Mouse (Mus musculus) heart, embryonic 14.5 days (tissue): ENCODE measurements around the gene Laptm5. TPM values are rescaled to one million over a fixed set of nuclear protein-coding genes. Genes with fewer than 3 reads are reported as not detected.

Source experiments
- ATAC-seq: fragments of 200-750 bp; cut with Nextera tagmentation; 2 replicates; pipeline ENCODE4 v1.8.0; 2017; ENCODE audit warnings: low read depth, moderate TSS enrichment; ENCODE audit not compliant: insufficient number of reproducible peaks, insufficient read depth, low FRiP score
- H3K27ac ChIP-seq, 2 experiments: fragments of 200-500 bp in 1 of 2; fragments of 300-500 bp in 1 of 2; sonication (generic) in 1 of 2; replicated peaks in 1 of 2; 2 replicates each; pipeline ENCODE4 v1.5.1; 2012 to 2014; ENCODE audit warnings: low read depth in 2 of 2, low read length in 2 of 2, control low read depth in 1 of 2, mild to moderate bottlenecking in 1 of 2, mixed read lengths in 1 of 2; ENCODE audit not compliant: control insufficient read depth in 1 of 2, insufficient read depth in 1 of 2
- H3K27me3 ChIP-seq: fragments of 300-500 bp; sonication (generic); 2 replicates; pipeline ENCODE4 v1.6.1; 2014; ENCODE audit warnings: mild to moderate bottlenecking, low read length, control low read depth; ENCODE audit not compliant: control insufficient read depth, insufficient read depth
- H3K36me3 ChIP-seq: fragments of 300-500 bp; sonication (generic); 2 replicates; pipeline ENCODE4 v1.6.1; 2014; ENCODE audit warnings: mild to moderate bottlenecking, control low read depth, low read length, mixed read lengths; ENCODE audit not compliant: control insufficient read depth, insufficient read depth
- H3K4me1 ChIP-seq, 2 experiments: fragments of 200-500 bp in 1 of 2; fragments of 300-500 bp in 1 of 2; sonication (generic) in 1 of 2; 2 replicates each; pipeline ENCODE4 v1.6.1; 2012 to 2014; ENCODE audit warnings: low read length in 2 of 2, control low read depth in 1 of 2, mixed read lengths in 1 of 2; ENCODE audit not compliant: control insufficient read depth in 2 of 2, insufficient read depth in 2 of 2
- H3K4me2 ChIP-seq: fragments of 300-500 bp; sonication (generic); 2 replicates; pipeline ENCODE4 v1.6.1; 2014; ENCODE audit warnings: mild to moderate bottlenecking, low read length
- H3K4me3 ChIP-seq, 2 experiments: fragments of 200-500 bp in 1 of 2; fragments of 300-500 bp in 1 of 2; sonication (generic) in 1 of 2; 2 replicates each; pipeline ENCODE4 v1.5.1; 2012 to 2014; ENCODE audit warnings: low read length in 2 of 2, mild to moderate bottlenecking in 2 of 2, control low read depth in 1 of 2, low read depth in 1 of 2, moderate library complexity in 1 of 2; ENCODE audit not compliant: control insufficient read depth in 1 of 2, insufficient read depth in 1 of 2
- H3K9ac ChIP-seq: fragments of 300-500 bp; sonication (generic); 2 replicates; pipeline ENCODE4 v1.6.1; 2014; ENCODE audit warnings: mild to moderate bottlenecking, low read length
- H3K9me3 ChIP-seq: fragments of 300-500 bp; sonication (generic); 2 replicates; pipeline ENCODE4 v1.6.1; 2016; ENCODE audit warnings: low read length, control low read depth; ENCODE audit not compliant: control insufficient read depth
- WGBS: fragments of 180-500 bp; shearing (Covaris S2); extraction: QIAGEN DNeasy Blood & Tissue Kit; methylation state at CpG from one replicate; pipeline ENCODE4 v1.1.7; 2014; 5-methylcytosine and 5-hydroxymethylcytosine counted together
- polyA plus RNA-seq: library from polyadenylated mRNA; unstranded; fragments of >200 nt; fragmentation: Nextera tagmentation; extraction: Ambion mirVana; gene quantifications from 2 replicates; pipeline ENCODE4 v1.2.1, GENCODE M21; 2014

The Laptm5 gene
- polyA plus RNA-seq, 1 experiment from 2014 or later: 30.8 TPM

GRCm38 (mm10) chr4:130899782-130900427 is 13.0 kb upstream of the Laptm5 start:
- ATAC-seq: peak; percentile 49; the same call in 1 of the 2 replicates

GRCm38 (mm10) chr4:130900746-130901145 is 12.2 kb upstream of the Laptm5 start:
- no peak overlapping the region for H3K4me3 ChIP-seq
- WGBS: 68% methylated on average over 7 of the region's 7 CpGs
- peaks cover 28 to 31% of the 10 kb centered on the region in 2 experiments for H3K4me1 ChIP-seq
- H3K27me3 ChIP-seq: no peaks in the 10 kb centered on the region
- no peaks in the 10 kb centered on the region for H3K36me3 ChIP-seq
- H3K9me3 ChIP-seq: no peaks in the 10 kb centered on the region
- no peak overlapping the region for H3K9ac ChIP-seq
- no peak for ATAC-seq
- no peak overlapping the region for H3K4me2 ChIP-seq
- no peak overlapping the region for H3K27ac ChIP-seq

More at GRCm38 (mm10) chr4:130899782-130900427, 13.0 kb upstream of the Laptm5 start:
- 66% methylated on average over 6 of the region's 6 CpGs for WGBS
- Histone ChIP-seq H3K27ac (peak overlapping the region; percentile 4 to 48; a peak in 2 of 4 replicates), H3K4me3 (no peak overlapping the region), H3K9me3 (no peaks in the 10 kb centered on the region), H3K4me2 (no peak overlapping the region), H3K9ac (peak overlapping the region; percentile 16; the same call in 1 of the 2 replicates), H3K36me3 (no peaks in the 10 kb centered on the region), H3K27me3 (no peaks in the 10 kb centered on the region), H3K4me1 (peaks cover 22 to 23% of the 10 kb centered on the region in 2 experiments)

GRCm38 (mm10) chr4:130902289-130902781 is 10.6 kb upstream of the Laptm5 start:
- Histone ChIP-seq H3K9ac (no peak overlapping the region), H3K4me3 (no peak overlapping the region), H3K4me1 (peaks cover 30 to 39% of the 10 kb centered on the region in 2 experiments), H3K4me2 (no peak overlapping the region), H3K36me3 (no peaks in the 10 kb centered on the region), H3K9me3 (no peaks in the 10 kb centered on the region), H3K27ac (no peak overlapping the region), H3K27me3 (no peaks in the 10 kb centered on the region)
- 50% methylated on average over 8 of the region's 8 CpGs for WGBS
- ATAC-seq: no peak

- Histone ChIP-seq H3K4me2 (no peak overlapping the region), H3K9ac (no peak overlapping the region), H3K27ac (no peak overlapping the region), H3K4me3 (no peak overlapping the region), H3K27me3 (no peaks in the 10 kb centered on the region), H3K36me3 (no peaks in the 10 kb centered on the region), H3K4me1 (peaks cover 32 to 43% of the 10 kb centered on the region in 2 experiments), H3K9me3 (no peaks in the 10 kb centered on the region)
- WGBS: 29% methylated on average over 7 of the region's 7 CpGs
- no peak for ATAC-seq
These were observed 7.9 kb upstream of the Laptm5 start for GRCm38 (mm10) chr4:130905025-130905424.

- no peaks in the 10 kb centered on the region for H3K27me3 ChIP-seq
- no peak overlapping the region for H3K4me2 ChIP-seq
- H3K36me3 ChIP-seq: no peaks in the 10 kb centered on the region
- H3K9me3 ChIP-seq: no peaks in the 10 kb centered on the region
- H3K4me3 ChIP-seq: no peak overlapping the region
- H3K4me1 ChIP-seq: peaks cover 30 to 48% of the 10 kb centered on the region in 2 experiments
- peak overlapping the region in 1 of 2 experiments; percentile 24; a peak in 1 of 4 replicates for H3K27ac ChIP-seq
- WGBS: 81% methylated on average over 6 of the region's 6 CpGs
- no peak overlapping the region for H3K9ac ChIP-seq
- ATAC-seq: no peak
These were observed 7.0 kb upstream of the Laptm5 start for GRCm38 (mm10) chr4:130905882-130906281.

DNA sequence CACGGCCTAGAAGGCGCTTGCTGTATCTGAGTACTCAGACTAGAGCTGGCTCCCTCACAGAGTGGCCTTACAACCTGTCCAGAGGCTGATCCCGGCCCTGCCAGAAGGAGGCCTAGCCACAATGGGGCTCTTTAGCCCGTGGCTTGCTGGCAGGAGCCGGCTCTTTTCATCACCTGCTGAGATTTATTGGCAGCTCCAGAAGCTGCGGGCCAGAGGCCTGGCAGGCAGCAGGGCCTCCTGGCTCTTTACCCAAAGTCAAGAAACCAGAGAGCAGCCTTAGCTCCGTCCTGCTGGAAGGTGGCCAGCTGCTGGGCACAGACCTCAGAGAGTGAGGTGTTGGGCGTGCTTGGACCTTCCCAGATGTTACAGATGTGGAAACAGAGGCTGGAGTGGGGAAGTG is 6.6 kb upstream of the Laptm5 start:
- WGBS: 34% methylated on average over 8 of the region's 8 CpGs
- H3K27ac ChIP-seq: peak overlapping the region in 1 of 2 experiments; percentile 24; a peak in 1 of 4 replicates
- no peaks in the 10 kb centered on the region for H3K27me3 ChIP-seq
- no peak overlapping the region for H3K9ac ChIP-seq
- H3K4me2 ChIP-seq: no peak overlapping the region
- peaks cover 29 to 48% of the 10 kb centered on the region in 2 experiments for H3K4me1 ChIP-seq
- no peaks in the 10 kb centered on the region for H3K9me3 ChIP-seq
- H3K36me3 ChIP-seq: no peaks in the 10 kb centered on the region
- H3K4me3 ChIP-seq: no peak overlapping the region
- ATAC-seq: peak; percentile 17; the same call in 1 of the 2 replicates

GRCm38 (mm10) chr4:130907200-130908069 is 5.5 kb upstream of the Laptm5 start:
- H3K9ac ChIP-seq: no peak overlapping the region

More at GRCm38 (mm10) chr4:130907200-130908069, 5.5 kb upstream of the Laptm5 start:
- Histone ChIP-seq H3K9me3 (no peaks in the 10 kb centered on the region), H3K4me1 (peaks cover 24 to 41% of the 10 kb centered on the region in 2 experiments), H3K36me3 (no peaks in the 10 kb centered on the region), H3K27ac (no peak overlapping the region), H3K4me3 (no peak overlapping the region), H3K4me2 (no peak overlapping the region), H3K27me3 (no peaks in the 10 kb centered on the region)
- WGBS: 82% methylated on average over 19 of the region's 19 CpGs
- ATAC-seq: no peak
